ENCODE assay signal across 13 mouse cellular contexts in the genomic region with DNA sequence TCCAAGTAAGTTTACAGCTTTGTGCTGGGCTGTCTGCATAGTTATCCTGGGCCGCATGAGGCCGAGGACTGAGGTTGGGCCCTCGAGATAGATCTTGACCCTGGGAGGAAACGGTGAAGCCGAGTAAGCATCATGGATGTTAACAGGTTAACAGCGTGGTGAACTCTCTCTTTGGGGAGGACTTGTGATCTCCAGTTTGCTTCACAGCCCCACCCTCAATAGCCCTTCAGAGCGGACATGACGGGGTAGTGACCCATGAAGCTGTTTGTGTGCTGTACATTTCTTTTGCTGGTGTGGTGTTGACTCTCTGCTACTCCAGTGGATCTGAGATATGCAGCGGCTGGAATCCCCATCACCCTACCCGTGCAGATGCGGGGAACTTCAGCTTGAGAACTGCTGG. TPM values are rescaled to one million over a fixed set of nuclear protein-coding genes. Genes with fewer than 3 reads are reported as not detected.
DNase-seq lines count a peak whose midpoint lies in the region; ATAC-seq and TF ChIP-seq lines count a peak whose summit lies in the region.
"Had no signal": no experiment of that assay in that cellular context is flagged by ENCODE, and none has a peak within 500 bp of the region (broad histone marks: within the 10 kb centered on the region; RNA-seq: fewer than 3 reads in every experiment).

No protein-coding gene starts in this region.

- H3K4me2 ChIP-seq in intestine, embryonic 15.5 days (replicated peaks) = no peak overlapping the region
- H3K4me2 ChIP-seq in intestine, postnatal 0 days (replicated peaks; ENCODE audit: low read depth) = no peak overlapping the region
- no peak overlapping the region for H3K4me2 ChIP-seq in liver, embryonic 13.5 days
- no peak overlapping the region for H3K4me2 ChIP-seq in stomach, embryonic 16.5 days (ENCODE audit: low read depth, low read length)

- TF ChIP-seq POLR2A in spleen, adult 2 months (IDR thresholded peaks at IDR 0.05; ENCODE audit: low read depth, low read length) = no peak

- no peaks in the 10 kb centered on the region for H3K27me3 ChIP-seq in intestine, embryonic 15.5 days (replicated peaks)
- H3K27me3 ChIP-seq in intestine, postnatal 0 days (replicated peaks; ENCODE audit: control insufficient read depth, insufficient read depth, low read length) = no peaks in the 10 kb centered on the region
- H3K27me3 ChIP-seq in spleen, adult 2 months (ENCODE audit: control insufficient read depth, insufficient read depth, low read length) = no peaks in the 10 kb centered on the region
- no peaks in the 10 kb centered on the region for H3K27me3 ChIP-seq in liver, embryonic 13.5 days
- no peaks in the 10 kb centered on the region for H3K27me3 ChIP-seq in stomach, embryonic 16.5 days (ENCODE audit: control insufficient read depth, insufficient read depth, low read length)

- H3K4me3 ChIP-seq in intestine, embryonic 15.5 days (replicated peaks) = no peak overlapping the region
- H3K4me3 ChIP-seq in intestine, postnatal 0 days (ENCODE audit: low read depth, low read length) = no peak overlapping the region
- H3K4me3 ChIP-seq in spleen, adult 2 months (ENCODE audit: extremely low read depth, insufficient read depth, insufficient read length) = no peak overlapping the region
- no peak overlapping the region for H3K4me3 ChIP-seq in liver, embryonic 13.5 days (replicated peaks)
- H3K4me3 ChIP-seq in stomach, embryonic 16.5 days (replicated peaks; ENCODE audit: low read length) = no peak overlapping the region
- H3K4me3 ChIP-seq: erythroblast, embryonic 14.5 days had no signal

- H3K36me3 ChIP-seq in intestine, embryonic 15.5 days = no peaks in the 10 kb centered on the region
- no peaks in the 10 kb centered on the region for H3K36me3 ChIP-seq in intestine, postnatal 0 days (ENCODE audit: control insufficient read depth, insufficient read depth)
- no peaks in the 10 kb centered on the region for H3K36me3 ChIP-seq in spleen, adult 2 months (ENCODE audit: control insufficient read depth, insufficient read depth, low read length)
- no peaks in the 10 kb centered on the region for H3K36me3 ChIP-seq in liver, embryonic 13.5 days
- no peaks in the 10 kb centered on the region for H3K36me3 ChIP-seq in stomach, embryonic 16.5 days (ENCODE audit: control insufficient read depth, insufficient read depth, low read length)

- ATAC-seq in intestine, embryonic 15.5 days = no peak
- ATAC-seq in intestine, postnatal 0 days = no peak
- no peak for ATAC-seq in liver, embryonic 13.5 days (ENCODE audit: low read depth)
- ATAC-seq in stomach, embryonic 16.5 days (ENCODE audit: insufficient read depth, low FRiP score) = no peak

- no peak for DNase-seq in spleen, adult 2 months (ENCODE audit: low read depth in 1 of 2, low spot score in 2 of 2)
- no peak for DNase-seq in spleen, postnatal 14 days (ENCODE audit: low spot score in 2 of 2)
- no peak for DNase-seq in liver, embryonic 13.5 days
- DNase-seq in testis, postnatal 14 days (ENCODE audit: low spot score) = no peak
- no peak for DNase-seq in layer of hippocampus, adult 11-12 months (ENCODE audit: low spot score)
- DNase-seq: cerebellum, adult 9-11 months; gastrocnemius, postnatal 36 days; kidney, postnatal 25 days; thymus, postnatal 4 days had no signal

- H3K4me1 ChIP-seq in intestine, embryonic 15.5 days (replicated peaks) = peaks cover 12% of the 10 kb centered on the region; the same call in 1 of the 2 replicates
- H3K4me1 ChIP-seq in intestine, postnatal 0 days (replicated peaks; ENCODE audit: control insufficient read depth, insufficient read depth, low read length) = 0 out of 2 replicates have a peak, but pooled peaks cover 6% of the 10 kb centered on the region
- H3K4me1 ChIP-seq in spleen, adult 2 months (ENCODE audit: control insufficient read depth, insufficient read depth, insufficient read length) = peaks cover 57% of the 10 kb centered on the region
- H3K4me1 ChIP-seq in liver, embryonic 13.5 days (replicated peaks) = peaks cover 76% of the 10 kb centered on the region
- H3K4me1 ChIP-seq in stomach, embryonic 16.5 days (ENCODE audit: control insufficient read depth, insufficient read depth, low read length) = peaks cover 9% of the 10 kb centered on the region

- 0 out of 2 replicates have a peak overlapping the region, but pooled peaks have one; percentile 3 for H3K27ac ChIP-seq in intestine, embryonic 15.5 days
- H3K27ac ChIP-seq in intestine, postnatal 0 days (ENCODE audit: low read depth, low read length) = no peak overlapping the region
- H3K27ac ChIP-seq in spleen, adult 2 months (ENCODE audit: insufficient read depth, low read length) = peak overlapping the region; percentile 24; the same call in 1 of the 2 replicates
- peak overlapping the region; percentile 55 for H3K27ac ChIP-seq in liver, embryonic 13.5 days
- H3K27ac ChIP-seq in stomach, embryonic 16.5 days (ENCODE audit: low read length) = peak overlapping the region; percentile 64

- 80% methylated on average over 11 of the region's 11 CpGs for WGBS in intestine, embryonic 15.5 days
- WGBS in intestine, postnatal 0 days = 77% methylated on average over 11 of the region's 11 CpGs
- WGBS in spleen, adult 2 months = 87% methylated on average over 11 of the region's 11 CpGs
- 80% methylated on average over 11 of the region's 11 CpGs for WGBS in liver, embryonic 13.5 days (ENCODE audit: insufficient replicate concordance)
- WGBS in stomach, embryonic 16.5 days = 74% methylated on average over 11 of the region's 11 CpGs

- no peak overlapping the region for H3K9ac ChIP-seq in intestine, embryonic 15.5 days
- no peak overlapping the region for H3K9ac ChIP-seq in intestine, postnatal 0 days (ENCODE audit: low read depth, low read length)
- H3K9ac ChIP-seq in liver, embryonic 13.5 days = no peak overlapping the region
- no peak overlapping the region for H3K9ac ChIP-seq in stomach, embryonic 16.5 days (ENCODE audit: low read length)

- H3K9me3 ChIP-seq in intestine, embryonic 15.5 days = no peaks in the 10 kb centered on the region
- no peaks in the 10 kb centered on the region for H3K9me3 ChIP-seq in intestine, postnatal 0 days (ENCODE audit: control insufficient read depth)
- H3K9me3 ChIP-seq in liver, embryonic 13.5 days (replicated peaks) = no peaks in the 10 kb centered on the region
- no peaks in the 10 kb centered on the region for H3K9me3 ChIP-seq in stomach, embryonic 16.5 days (replicated peaks; ENCODE audit: control insufficient read depth, low read length)

- TF ChIP-seq CTCF in intestine, postnatal 0 days (IDR thresholded peaks at IDR 0.05; ENCODE audit: low read depth) = no peak
- no peak for TF ChIP-seq CTCF in spleen, adult 2 months (IDR thresholded peaks at IDR 0.05; ENCODE audit: extremely low read depth, insufficient read depth, insufficient read length, insufficient replicate concordance)

RNA-seq across cellular contexts. Expression of a gene that starts 21.1 kb away (rescaled TPM):
- 5.8 and 6.2 TPM in 2 replicates for polyA plus RNA-seq in intestine, embryonic 15.5 days (2015; fragmentation: Nextera tagmentation; extraction: Ambion mirVana)
- 3.3 and 3.4 TPM in 2 replicates for polyA plus RNA-seq in intestine, postnatal 0 days (2015; fragmentation: Nextera tagmentation; extraction: Ambion mirVana)
- polyA plus RNA-seq in spleen, adult 2 months (2012; rRNA removed) = 29.0 and 33.1 TPM in 2 replicates
- 6.1 and 6.2 TPM in 2 replicates for polyA plus RNA-seq in liver, embryonic 13.5 days (2015; fragmentation: Nextera tagmentation; extraction: Ambion mirVana)
- 11.3 and 15.4 TPM in 2 replicates for polyA plus RNA-seq in stomach, embryonic 16.5 days (2015; fragmentation: Nextera tagmentation; extraction: Ambion mirVana)

RNA-seq across cellular contexts. Expression of a gene that starts 50.9 kb away (rescaled TPM):
- polyA plus RNA-seq in intestine, embryonic 15.5 days (2015; fragmentation: Nextera tagmentation; extraction: Ambion mirVana) = 710 and 905 TPM in 2 replicates
- 2,043 and 2,206 TPM in 2 replicates for polyA plus RNA-seq in intestine, postnatal 0 days (2015; fragmentation: Nextera tagmentation; extraction: Ambion mirVana)
- polyA plus RNA-seq in spleen, adult 2 months (2012; rRNA removed) = not detected in 2 replicates
- polyA plus RNA-seq in liver, embryonic 13.5 days (2015; fragmentation: Nextera tagmentation; extraction: Ambion mirVana) = 4.7 and 6.0 TPM in 2 replicates
- polyA plus RNA-seq in stomach, embryonic 16.5 days (2015; fragmentation: Nextera tagmentation; extraction: Ambion mirVana) = 109 and 128 TPM in 2 replicates
- polyA plus RNA-seq: erythroblast, embryonic 14.5 days had no signal

Comparison
In these comparisons a context has a peak if more than half of its experiments do, and no peak if none do; other contexts are left out.
1. RNA of a gene that starts 50.9 kb away (polyA plus RNA-seq): 2,043 to 2,206 TPM in intestine, postnatal 0 days, 710 to 905 TPM in intestine, embryonic 15.5 days and 109 to 128 TPM in stomach, embryonic 16.5 days; 4.7 to 6.0 TPM in liver, embryonic 13.5 days and not detected in spleen, adult 2 months; every median in the first group is over 10 times any median in the second.